Mouse (Mus musculus): ENCODE results near the gene Gdf10. TPM values are rescaled to one million over a fixed set of nuclear protein-coding genes. Genes with fewer than 3 reads are reported as not detected.

Gene Gdf10
- polyA plus RNA-seq, 1 experiment from 2014 or later: 7.4 TPM

GRCm38 (mm10) chr14:33931853-33932252, 8.5 kb downstream of the Gdf10 start:
- Histone ChIP-seq H3K9ac (ENCODE audit: low read length) (no peak overlapping the region), H3K27me3 (ENCODE audit: control insufficient read depth, insufficient read depth, low read length) (peaks cover 43% of the 10 kb centered on the region), H3K9me3 (replicated peaks; ENCODE audit: control insufficient read depth, low read length) (no peaks in the 10 kb centered on the region), H3K4me1 (ENCODE audit: control insufficient read depth, insufficient read depth, low read length) (no peaks in the 10 kb centered on the region), H3K27ac (ENCODE audit: low read length) (no peak overlapping the region), H3K4me3 (ENCODE audit: low read length) (no peak overlapping the region), H3K4me2 (ENCODE audit: low read depth, low read length) (no peak overlapping the region), H3K36me3 (ENCODE audit: control insufficient read depth, insufficient read depth) (no peaks in the 10 kb centered on the region)
- WGBS: 31% methylated on average over 17 of the region's 17 CpGs
- no peak for ATAC-seq (replicated peaks; ENCODE audit: extremely low read depth, insufficient read depth, low FRiP score)

GRCm38 (mm10) chr14:33932935-33933703, 9.7 kb downstream of the Gdf10 start:
- no peaks in the 10 kb centered on the region for H3K9me3 ChIP-seq (replicated peaks; ENCODE audit: control insufficient read depth, low read length)
- H3K27ac ChIP-seq (ENCODE audit: low read length): no peak overlapping the region
- no peaks in the 10 kb centered on the region for H3K4me1 ChIP-seq (ENCODE audit: control insufficient read depth, insufficient read depth, low read length)
- H3K4me3 ChIP-seq (ENCODE audit: low read length): no peak overlapping the region
- H3K36me3 ChIP-seq (ENCODE audit: control insufficient read depth, insufficient read depth): no peaks in the 10 kb centered on the region
- ATAC-seq (replicated peaks; ENCODE audit: extremely low read depth, insufficient read depth, low FRiP score): no peak
- WGBS: 56% methylated on average over 10 of the region's 10 CpGs
- H3K9ac ChIP-seq (ENCODE audit: low read length): no peak overlapping the region
- no peak overlapping the region for H3K4me2 ChIP-seq (ENCODE audit: low read depth, low read length)
- H3K27me3 ChIP-seq (ENCODE audit: control insufficient read depth, insufficient read depth, low read length): peaks cover 38% of the 10 kb centered on the region

GRCm38 (mm10) chr14:33933778-33934317, 10.5 kb downstream of the Gdf10 start:
- Histone ChIP-seq H3K27ac (ENCODE audit: low read length) (no peak overlapping the region), H3K27me3 (ENCODE audit: control insufficient read depth, insufficient read depth, low read length) (peaks cover 32% of the 10 kb centered on the region), H3K36me3 (ENCODE audit: control insufficient read depth, insufficient read depth) (no peaks in the 10 kb centered on the region), H3K9me3 (replicated peaks; ENCODE audit: control insufficient read depth, low read length) (no peaks in the 10 kb centered on the region), H3K4me2 (ENCODE audit: low read depth, low read length) (no peak overlapping the region), H3K4me3 (ENCODE audit: low read length) (no peak overlapping the region), H3K9ac (ENCODE audit: low read length) (no peak overlapping the region), H3K4me1 (ENCODE audit: control insufficient read depth, insufficient read depth, low read length) (no peaks in the 10 kb centered on the region)
- ATAC-seq (replicated peaks; ENCODE audit: extremely low read depth, insufficient read depth, low FRiP score): no peak
- WGBS: 40% methylated on average over 5 of the region's 5 CpGs

- Histone ChIP-seq H3K36me3 (ENCODE audit: control insufficient read depth, insufficient read depth) (no peaks in the 10 kb centered on the region), H3K27me3 (ENCODE audit: control insufficient read depth, insufficient read depth, low read length) (0 out of 2 replicates have a peak, but pooled peaks cover 4% of the 10 kb centered on the region), H3K9me3 (replicated peaks; ENCODE audit: control insufficient read depth, low read length) (no peaks in the 10 kb centered on the region), H3K4me1 (ENCODE audit: control insufficient read depth, insufficient read depth, low read length) (no peaks in the 10 kb centered on the region), H3K4me2 (ENCODE audit: low read depth, low read length) (peak overlapping the region; percentile 55), H3K4me3 (ENCODE audit: low read length) (peak overlapping the region; percentile 33), H3K9ac (ENCODE audit: low read length) (no peak overlapping the region), H3K27ac (ENCODE audit: low read length) (no peak overlapping the region)
- ATAC-seq (replicated peaks; ENCODE audit: extremely low read depth, insufficient read depth, low FRiP score): peak; percentile 30; the same call in 1 of the 2 replicates
- WGBS: 32% methylated on average over 9 of the region's 9 CpGs
Observed at GRCm38 (mm10) chr14:33939117-33939516, 15.7 kb downstream of the Gdf10 start.

GRCm38 (mm10) chr14:33940739-33941138, 17.4 kb downstream of the Gdf10 start, which contains the start of gene Gdf2:
Gene Gdf2, plus strand, starts transcription at chr14:33941039.
- Histone ChIP-seq H3K4me3 (ENCODE audit: low read length) (no peak within 1 kb of the TSS), H3K27me3 (ENCODE audit: control insufficient read depth, insufficient read depth, low read length) (0 out of 2 replicates have a peak, but pooled peaks cover 4% of the 10 kb centered on the region), H3K9me3 (replicated peaks; ENCODE audit: control insufficient read depth, low read length) (no peaks in the 10 kb centered on the region), H3K36me3 (ENCODE audit: control insufficient read depth, insufficient read depth) (no peaks in the 10 kb centered on the region), H3K4me1 (ENCODE audit: control insufficient read depth, insufficient read depth, low read length) (no peaks in the 10 kb centered on the region), H3K9ac (ENCODE audit: low read length) (no peak within 1 kb of the TSS), H3K4me2 (ENCODE audit: low read depth, low read length) (no peak within 1 kb of the TSS), H3K27ac (ENCODE audit: low read length) (no peak within 1 kb of the TSS)
- ATAC-seq (replicated peaks; ENCODE audit: extremely low read depth, insufficient read depth, low FRiP score): peak; percentile 28; the same call in 1 of the 2 replicates
- 24% methylated on average over 8 of the region's 8 CpGs for WGBS

- Histone ChIP-seq H3K4me1 (ENCODE audit: control insufficient read depth, insufficient read depth, low read length) (no peaks in the 10 kb centered on the region), H3K4me2 (ENCODE audit: low read depth, low read length) (no peak overlapping the region), H3K27ac (ENCODE audit: low read length) (no peak overlapping the region), H3K9me3 (replicated peaks; ENCODE audit: control insufficient read depth, low read length) (no peaks in the 10 kb centered on the region), H3K9ac (ENCODE audit: low read length) (no peak overlapping the region), H3K27me3 (ENCODE audit: control insufficient read depth, insufficient read depth, low read length) (0 out of 2 replicates have a peak, but pooled peaks cover 4% of the 10 kb centered on the region), H3K36me3 (ENCODE audit: control insufficient read depth, insufficient read depth) (no peaks in the 10 kb centered on the region), H3K4me3 (ENCODE audit: low read length) (no peak overlapping the region)
- 67% methylated on average over 5 of the region's 5 CpGs for WGBS
- ATAC-seq (replicated peaks; ENCODE audit: extremely low read depth, insufficient read depth, low FRiP score): no peak
Observed at GRCm38 (mm10) chr14:33942222-33942621, 18.8 kb downstream of the Gdf10 start.

- WGBS: 73% methylated on average over 6 of the region's 6 CpGs
Observed at GRCm38 (mm10) chr14:33946125-33946524, 22.7 kb downstream of the Gdf10 start.

GRCm38 (mm10) chr14:33952233-33952981, 29.0 kb downstream of the Gdf10 start:
- H3K36me3 ChIP-seq (ENCODE audit: control insufficient read depth, insufficient read depth): no peaks in the 10 kb centered on the region
- no peaks in the 10 kb centered on the region for H3K4me1 ChIP-seq (ENCODE audit: control insufficient read depth, insufficient read depth, low read length)
- no peaks in the 10 kb centered on the region for H3K27me3 ChIP-seq (ENCODE audit: control insufficient read depth, insufficient read depth, low read length)
- no peak for ATAC-seq (replicated peaks; ENCODE audit: extremely low read depth, insufficient read depth, low FRiP score)
- no peak overlapping the region for H3K9ac ChIP-seq (ENCODE audit: low read length)
- no peak overlapping the region for H3K4me3 ChIP-seq (ENCODE audit: low read length)
- H3K4me2 ChIP-seq (ENCODE audit: low read depth, low read length): no peak overlapping the region
- H3K27ac ChIP-seq (ENCODE audit: low read length): no peak overlapping the region
- 51% methylated on average over 6 of the region's 6 CpGs for WGBS
- H3K9me3 ChIP-seq (replicated peaks; ENCODE audit: control insufficient read depth, low read length): no peaks in the 10 kb centered on the region

More at GRCm38 (mm10) chr14:33946125-33946524, 22.7 kb downstream of the Gdf10 start:
- H3K27ac ChIP-seq (ENCODE audit: low read length): no peak overlapping the region
- H3K36me3 ChIP-seq (ENCODE audit: control insufficient read depth, insufficient read depth): no peaks in the 10 kb centered on the region
- no peaks in the 10 kb centered on the region for H3K4me1 ChIP-seq (ENCODE audit: control insufficient read depth, insufficient read depth, low read length)
- H3K27me3 ChIP-seq (ENCODE audit: control insufficient read depth, insufficient read depth, low read length): no peaks in the 10 kb centered on the region
- no peak overlapping the region for H3K4me3 ChIP-seq (ENCODE audit: low read length)
- H3K9ac ChIP-seq (ENCODE audit: low read length): no peak overlapping the region
- H3K9me3 ChIP-seq (replicated peaks; ENCODE audit: control insufficient read depth, low read length): no peaks in the 10 kb centered on the region
- ATAC-seq (replicated peaks; ENCODE audit: extremely low read depth, insufficient read depth, low FRiP score): no peak
- no peak overlapping the region for H3K4me2 ChIP-seq (ENCODE audit: low read depth, low read length)

- Histone ChIP-seq H3K9me3 (replicated peaks; ENCODE audit: control insufficient read depth, low read length) (no peaks in the 10 kb centered on the region), H3K4me1 (ENCODE audit: control insufficient read depth, insufficient read depth, low read length) (peaks cover 3% of the 10 kb centered on the region), H3K27ac (ENCODE audit: low read length) (no peak within 1 kb of the TSS), H3K4me3 (ENCODE audit: low read length) (no peak within 1 kb of the TSS), H3K9ac (ENCODE audit: low read length) (no peak within 1 kb of the TSS), H3K27me3 (ENCODE audit: control insufficient read depth, insufficient read depth, low read length) (no peaks in the 10 kb centered on the region; the same call in 1 of the 2 replicates), H3K36me3 (ENCODE audit: control insufficient read depth, insufficient read depth) (no peaks in the 10 kb centered on the region), H3K4me2 (ENCODE audit: low read depth, low read length) (no peak within 1 kb of the TSS)
- 85% methylated on average over 5 of the region's 5 CpGs for WGBS
- ATAC-seq (replicated peaks; ENCODE audit: extremely low read depth, insufficient read depth, low FRiP score): no peak
Observed at GRCm38 (mm10) chr14:33953761-33954160, 30.4 kb downstream of the Gdf10 start, which contains the start of gene Rbp3. Gene Rbp3, plus strand, starts transcription at chr14:33954003.

Measured in heart, embryonic 16.5 days (tissue).